Mouse (Mus musculus): ENCODE data around the gene Unc5b. TPM values are rescaled to one million over a fixed set of nuclear protein-coding genes. Genes with fewer than 3 reads are reported as not detected.

Gene Unc5b
- polyA plus RNA-seq, 1 experiment, result 0.86 TPM

GRCm38 (mm10) chr10:60815059-60815458 lies 16.3 kb downstream of the Unc5b start:
- H3K4me3 ChIP-seq (ENCODE audit: control insufficient read depth, low read depth, low read length), result no peak overlapping the region
- H3K36me3 ChIP-seq (ENCODE audit: control insufficient read depth, insufficient read depth, low read length), result no peaks in the 10 kb centered on the region
- no peaks in the 10 kb centered on the region for H3K27me3 ChIP-seq (ENCODE audit: control insufficient read depth, insufficient read depth, low read length)
- H3K27ac ChIP-seq (ENCODE audit: control insufficient read depth, insufficient read depth, low read depth, low read length), result no peak overlapping the region
- TF ChIP-seq POLR2A (IDR thresholded peaks at IDR 0.05; ENCODE audit: control insufficient read depth, low read depth, low read length) (no peak), CTCF (IDR thresholded peaks at IDR 0.05; ENCODE audit: control insufficient read depth, insufficient read depth, insufficient replicate concordance, low read depth, low read length) (no peak)
- no peaks in the 10 kb centered on the region for H3K4me1 ChIP-seq (ENCODE audit: control insufficient read depth, insufficient read depth, low read length)

DNA sequence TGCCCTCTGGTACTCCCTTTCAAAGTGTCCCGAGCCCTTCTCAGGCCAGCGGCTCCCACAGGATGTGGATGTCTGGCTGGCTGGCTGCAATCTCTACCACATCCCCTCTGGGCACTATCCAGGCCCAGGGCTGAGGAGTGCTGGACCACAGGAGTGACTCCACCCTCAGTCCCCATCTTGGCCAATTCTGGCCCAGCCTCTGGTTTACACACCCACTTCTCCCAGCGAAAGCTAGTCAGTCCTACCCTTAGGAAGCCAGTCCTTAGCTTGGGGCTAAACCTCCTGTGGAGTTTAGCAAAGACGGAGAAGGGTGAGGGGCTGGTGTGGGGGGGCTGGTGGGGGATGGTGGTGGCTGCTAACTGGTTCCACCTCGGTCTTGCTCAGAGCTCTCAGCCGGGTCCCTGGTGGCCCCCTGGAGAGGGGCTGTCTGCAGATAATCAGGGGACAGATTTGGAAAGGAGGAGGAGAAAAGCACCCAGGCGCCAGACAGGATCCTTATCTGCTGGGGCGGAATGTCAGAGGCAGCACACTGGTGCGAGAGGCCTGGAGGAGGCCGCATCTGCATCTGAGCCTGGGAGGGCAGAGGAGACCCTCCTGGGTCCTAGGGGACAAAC lies 16.8 kb downstream of the Unc5b start:
- Histone ChIP-seq H3K4me3 (ENCODE audit: control insufficient read depth, low read depth, low read length) (no peak overlapping the region), H3K27ac (ENCODE audit: control insufficient read depth, insufficient read depth, low read depth, low read length) (no peak overlapping the region), H3K36me3 (ENCODE audit: control insufficient read depth, insufficient read depth, low read length) (no peaks in the 10 kb centered on the region), H3K4me1 (ENCODE audit: control insufficient read depth, insufficient read depth, low read length) (no peaks in the 10 kb centered on the region), H3K27me3 (ENCODE audit: control insufficient read depth, insufficient read depth, low read length) (no peaks in the 10 kb centered on the region)
- TF ChIP-seq POLR2A (IDR thresholded peaks at IDR 0.05; ENCODE audit: control insufficient read depth, low read depth, low read length) (no peak), CTCF (IDR thresholded peaks at IDR 0.05; ENCODE audit: control insufficient read depth, insufficient read depth, insufficient replicate concordance, low read depth, low read length) (no peak)

DNA sequence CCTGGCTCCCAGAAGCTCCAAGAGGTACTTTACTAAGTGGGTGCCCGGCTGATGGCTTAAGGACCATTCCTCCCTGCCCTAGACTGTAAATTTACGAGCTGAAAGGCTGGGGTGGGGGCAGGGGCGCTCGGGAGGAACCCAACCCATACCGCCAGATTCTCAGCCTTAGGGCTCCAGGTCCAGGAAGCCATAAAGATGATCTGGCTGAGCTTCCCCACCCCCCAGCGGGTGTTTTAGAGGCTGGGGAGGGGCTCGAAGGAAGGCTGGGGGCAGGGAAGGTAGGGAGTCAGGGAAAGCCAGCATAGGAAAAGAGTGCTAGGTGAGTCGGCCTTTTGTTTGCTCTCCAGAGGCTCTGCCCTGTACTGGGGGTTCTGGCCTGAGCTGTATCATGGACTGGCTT lies 17.8 kb downstream of the Unc5b start:
- Histone ChIP-seq H3K36me3 (ENCODE audit: control insufficient read depth, insufficient read depth, low read length) (no peaks in the 10 kb centered on the region), H3K27me3 (ENCODE audit: control insufficient read depth, insufficient read depth, low read length) (no peaks in the 10 kb centered on the region), H3K27ac (ENCODE audit: control insufficient read depth, insufficient read depth, low read depth, low read length) (no peak overlapping the region), H3K4me3 (ENCODE audit: control insufficient read depth, low read depth, low read length) (no peak overlapping the region), H3K4me1 (ENCODE audit: control insufficient read depth, insufficient read depth, low read length) (no peaks in the 10 kb centered on the region)
- TF ChIP-seq POLR2A (IDR thresholded peaks at IDR 0.05; ENCODE audit: control insufficient read depth, low read depth, low read length) (no peak), CTCF (IDR thresholded peaks at IDR 0.05; ENCODE audit: control insufficient read depth, insufficient read depth, insufficient replicate concordance, low read depth, low read length) (no peak)

GRCm38 (mm10) chr10:60811792-60812525 lies 19.4 kb downstream of the Unc5b start:
- Histone ChIP-seq H3K4me1 (ENCODE audit: control insufficient read depth, insufficient read depth, low read length) (no peaks in the 10 kb centered on the region; the same call in 1 of the 2 replicates), H3K27ac (ENCODE audit: control insufficient read depth, insufficient read depth, low read depth, low read length) (no peak overlapping the region), H3K36me3 (ENCODE audit: control insufficient read depth, insufficient read depth, low read length) (no peaks in the 10 kb centered on the region), H3K4me3 (ENCODE audit: control insufficient read depth, low read depth, low read length) (no peak overlapping the region), H3K27me3 (ENCODE audit: control insufficient read depth, insufficient read depth, low read length) (no peaks in the 10 kb centered on the region)
- TF ChIP-seq CTCF (IDR thresholded peaks at IDR 0.05; ENCODE audit: control insufficient read depth, insufficient read depth, insufficient replicate concordance, low read depth, low read length), result no peak
- TF ChIP-seq POLR2A (IDR thresholded peaks at IDR 0.05; ENCODE audit: control insufficient read depth, low read depth, low read length), result no peak

DNA sequence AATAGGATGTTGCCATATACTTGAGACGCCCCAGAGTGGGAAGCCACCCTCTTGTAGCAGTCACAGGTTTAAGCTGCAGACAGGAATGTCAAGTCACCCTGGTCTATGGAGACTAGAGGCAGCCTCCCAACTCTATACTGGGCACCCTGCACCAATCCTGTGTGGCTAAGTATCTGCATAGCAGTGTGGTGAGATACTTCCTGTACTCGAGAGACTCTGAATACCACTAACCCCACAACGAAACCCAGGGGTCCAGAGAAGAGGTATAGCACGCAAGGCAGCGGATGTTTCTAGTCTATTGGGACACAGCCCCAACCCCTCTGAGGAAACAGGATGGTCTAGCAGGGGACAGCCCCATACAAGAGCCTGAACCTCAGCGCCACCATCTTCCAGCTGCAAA lies 22.9 kb downstream of the Unc5b start:
- H3K27ac ChIP-seq (ENCODE audit: control insufficient read depth, insufficient read depth, low read depth, low read length), result no peak overlapping the region

GRCm38 (mm10) chr10:60807531-60808185 lies 23.7 kb downstream of the Unc5b start:
- no peak for TF ChIP-seq POLR2A (IDR thresholded peaks at IDR 0.05; ENCODE audit: control insufficient read depth, low read depth, low read length)
- no peak for TF ChIP-seq CTCF (IDR thresholded peaks at IDR 0.05; ENCODE audit: control insufficient read depth, insufficient read depth, insufficient replicate concordance, low read depth, low read length)
- Histone ChIP-seq H3K4me1 (ENCODE audit: control insufficient read depth, insufficient read depth, low read length) (no peaks in the 10 kb centered on the region; the same call in 1 of the 2 replicates), H3K27ac (ENCODE audit: control insufficient read depth, insufficient read depth, low read depth, low read length) (no peak overlapping the region), H3K27me3 (ENCODE audit: control insufficient read depth, insufficient read depth, low read length) (no peaks in the 10 kb centered on the region), H3K36me3 (ENCODE audit: control insufficient read depth, insufficient read depth, low read length) (no peaks in the 10 kb centered on the region), H3K4me3 (ENCODE audit: control insufficient read depth, low read depth, low read length) (no peak overlapping the region)

More for the DNA sequence above, 22.9 kb downstream of the Unc5b start:
- TF ChIP-seq CTCF (IDR thresholded peaks at IDR 0.05; ENCODE audit: control insufficient read depth, insufficient read depth, insufficient replicate concordance, low read depth, low read length), result no peak
- no peak for TF ChIP-seq POLR2A (IDR thresholded peaks at IDR 0.05; ENCODE audit: control insufficient read depth, low read depth, low read length)
- no peak overlapping the region for H3K4me3 ChIP-seq (ENCODE audit: control insufficient read depth, low read depth, low read length)
- H3K27me3 ChIP-seq (ENCODE audit: control insufficient read depth, insufficient read depth, low read length), result no peaks in the 10 kb centered on the region
- H3K4me1 ChIP-seq (ENCODE audit: control insufficient read depth, insufficient read depth, low read length), result no peaks in the 10 kb centered on the region; the same call in 1 of the 2 replicates
- no peaks in the 10 kb centered on the region for H3K36me3 ChIP-seq (ENCODE audit: control insufficient read depth, insufficient read depth, low read length)

- Histone ChIP-seq H3K27me3 (ENCODE audit: control insufficient read depth, insufficient read depth, low read length) (no peaks in the 10 kb centered on the region), H3K4me1 (ENCODE audit: control insufficient read depth, insufficient read depth, low read length) (no peaks in the 10 kb centered on the region; the same call in 1 of the 2 replicates), H3K36me3 (ENCODE audit: control insufficient read depth, insufficient read depth, low read length) (no peaks in the 10 kb centered on the region), H3K27ac (ENCODE audit: control insufficient read depth, insufficient read depth, low read depth, low read length) (no peak overlapping the region), H3K4me3 (ENCODE audit: control insufficient read depth, low read depth, low read length) (no peak overlapping the region)
- TF ChIP-seq POLR2A (IDR thresholded peaks at IDR 0.05; ENCODE audit: control insufficient read depth, low read depth, low read length), result no peak
- TF ChIP-seq CTCF (IDR thresholded peaks at IDR 0.05; ENCODE audit: control insufficient read depth, insufficient read depth, insufficient replicate concordance, low read depth, low read length), result no peak
Measured at GRCm38 (mm10) chr10:60806207-60806538, 25.2 kb downstream of the Unc5b start.
